24 mouse cellular contexts compared by ENCODE assay signal in genomic region chr7:133762696-133763095, GRCm38 (mm10). TPM values are rescaled to one million over a fixed set of nuclear protein-coding genes. Genes with fewer than 3 reads are reported as not detected.
"Had no signal": no experiment of that assay in that cellular context is flagged by ENCODE, and none has a peak within 500 bp of the region (broad histone marks: within the 10 kb centered on the region; RNA-seq: fewer than 3 reads in every experiment).

No protein-coding gene starts in this region.

- H3K4me2 ChIP-seq: kidney, embryonic 15.5 days; limb, embryonic 12.5 days; limb, embryonic 15.5 days; liver, embryonic 11.5 days; liver, embryonic 15.5 days; midbrain, embryonic 12.5 days; midbrain, embryonic 15.5 days; neural tube, embryonic 13.5 days had no signal

- ATAC-seq: midbrain, embryonic 15.5 days had no signal

- H3K36me3 ChIP-seq: kidney, embryonic 15.5 days; limb, embryonic 12.5 days; limb, embryonic 15.5 days; liver, embryonic 15.5 days; midbrain, embryonic 12.5 days; midbrain, embryonic 15.5 days had no signal

- H3K9ac ChIP-seq: kidney, embryonic 15.5 days; limb, embryonic 12.5 days; limb, embryonic 15.5 days; liver, embryonic 15.5 days; midbrain, embryonic 12.5 days; midbrain, embryonic 15.5 days; neural tube, embryonic 13.5 days had no signal

- H3K27me3 ChIP-seq: kidney, embryonic 15.5 days; limb, embryonic 12.5 days; limb, embryonic 15.5 days; liver, embryonic 15.5 days; midbrain, embryonic 12.5 days; midbrain, embryonic 15.5 days; neural tube, embryonic 13.5 days had no signal

- DNase-seq: kidney, adult 11 months; kidney, adult 8-10 months; kidney, postnatal 10 days; kidney, postnatal 36 days; left cerebral cortex, postnatal 4 days; lung, adult 2 months; lung, postnatal 14 days; retina, postnatal 1 day; right cerebral cortex, postnatal 25 days; thymus, postnatal 25 days had no signal

- H3K4me3 ChIP-seq: kidney, embryonic 15.5 days; limb, embryonic 12.5 days; limb, embryonic 15.5 days; liver, embryonic 15.5 days; midbrain, embryonic 12.5 days; midbrain, embryonic 15.5 days; myocyte; neural tube, embryonic 13.5 days had no signal

- H3K27ac ChIP-seq: kidney, embryonic 15.5 days; limb, embryonic 12.5 days; limb, embryonic 15.5 days; liver, embryonic 15.5 days; macrophage; midbrain, embryonic 12.5 days; midbrain, embryonic 15.5 days; neural tube, embryonic 13.5 days had no signal

- H3K9me3 ChIP-seq: kidney, embryonic 15.5 days; limb, embryonic 12.5 days; limb, embryonic 15.5 days; liver, embryonic 15.5 days; midbrain, embryonic 12.5 days; midbrain, embryonic 15.5 days had no signal

RNA-seq across cellular contexts. Expression of gene Fank1, which starts 14.0 kb away (rescaled TPM):
- total RNA-seq: megakaryocyte-erythroid progenitor cell, adult 5-6 weeks; monocyte, adult 5-6 weeks; neutrophil, adult 5-6 weeks had no signal
- polyA plus RNA-seq: limb, embryonic 15.5 days; liver, embryonic 11.5 days; liver, embryonic 15.5 days; macrophage; spleen, adult 2 months had no signal
